Mouse (Mus musculus): ENCODE results near the gene Top2a.

DNA sequence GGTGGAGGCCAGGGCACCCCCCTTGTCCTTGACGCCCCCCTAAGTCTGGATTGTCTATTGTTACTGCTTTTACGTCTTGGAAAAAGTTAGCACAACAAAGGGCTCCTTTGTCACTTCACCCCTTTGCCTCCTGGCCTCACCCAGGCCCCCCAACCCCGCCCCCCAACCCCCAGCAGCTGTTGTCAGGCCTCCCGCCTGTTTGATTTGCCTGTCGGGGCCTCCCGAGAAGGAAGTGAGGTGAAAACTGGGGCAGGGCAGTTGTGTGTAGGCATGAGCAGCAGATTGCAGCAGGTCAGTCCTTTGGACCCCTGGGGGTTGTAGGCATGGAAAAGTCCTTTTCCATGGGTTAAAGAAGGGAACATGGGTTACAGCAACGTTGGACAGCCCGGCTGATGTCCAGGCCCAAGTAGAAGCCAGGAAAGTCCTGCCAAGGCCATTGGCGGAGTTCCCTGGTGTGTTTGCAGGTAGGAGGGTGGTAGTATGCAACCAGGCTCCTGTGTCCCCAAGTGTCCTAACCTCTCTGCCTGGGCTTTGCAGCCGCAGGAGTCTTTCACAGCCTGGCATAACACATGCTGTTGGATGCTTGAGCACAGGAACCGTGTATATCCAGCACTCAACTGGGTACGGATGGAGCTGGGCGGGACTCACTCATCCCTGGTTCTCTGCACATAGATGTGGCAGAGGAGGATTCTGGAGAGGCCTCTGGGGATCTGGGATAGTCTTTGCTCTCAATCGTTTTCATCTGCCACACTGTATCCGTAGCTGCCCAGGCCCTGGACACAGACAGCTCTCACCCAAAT is 59.2 kb downstream of the Top2a start:
- TF ChIP-seq GATA1 (IDR thresholded peaks at IDR 0.05; ENCODE audit: borderline replicate concordance, low read length) (no peak), FLI1 (IDR thresholded peaks at IDR 0.05; ENCODE audit: low read length) (no peak)
